Mouse (Mus musculus) gastrocnemius, postnatal 10 days (tissue): Measurements from ENCODE around the gene Src. TPM values are rescaled to one million over a fixed set of nuclear protein-coding genes. Genes with fewer than 3 reads are reported as not detected.
"Not testable (repeated sequence)": the region's sequence is repeated elsewhere in the genome, so short reads cannot be mapped to it uniquely, and the experiment has no call there.

ENCODE experiments used
- DNase-seq: peaks from one replicate; pipeline ENCODE4 v3.0.0; 2021; ENCODE audit warnings: mixed read lengths
- long read RNA-seq, 2 experiments: library from polyadenylated mRNA; stranded (forward); transcript quantifications; one replicate each; pipeline ENCODE4 v2.0.0; 2021
- total RNA-seq, 2 experiments: library from RNA; stranded (reverse); gene quantifications; 2 replicates each; pipeline ENCODE4 v1.2.3; 2021

Gene Src
- 10 to 100 TPM in 1 of 2 experiments, 1 to 10 TPM in 1; 6.8 to 11.2 TPM for total RNA-seq
- long read RNA-seq, experiment 1, partial matches to known transcripts = 1 of 4 reads
- long read RNA-seq, experiment 1, other reads (novel, unspliced or antisense) = 1 of 4 reads
- long read RNA-seq, experiment 2, partial matches to known transcripts = 1 of 5 reads
- long read RNA-seq, experiment 2, other reads (novel, unspliced or antisense) = 3 of 5 reads

- no peak for DNase-seq
Measured at GRCm38 (mm10) chr2:157418206-157418605, at the start of gene Src. Src (plus strand) TSS chr2:157418444.

- no peak for DNase-seq
Measured at GRCm38 (mm10) chr2:157371696-157372095, 46.5 kb upstream of the Src start.

GRCm38 (mm10) chr2:157373681-157374080 is 44.6 kb upstream of the Src start:
- peak; percentile 29 for DNase-seq

- DNase-seq = no peak
Measured at GRCm38 (mm10) chr2:157375051-157375450, 43.2 kb upstream of the Src start.

- DNase-seq = no peak
Measured at GRCm38 (mm10) chr2:157375794-157376757, 42.2 kb upstream of the Src start.

GRCm38 (mm10) chr2:157376995-157377394 is 41.2 kb upstream of the Src start:
- DNase-seq = no peak

- DNase-seq = no peak
Measured at GRCm38 (mm10) chr2:157384836-157385235, 33.4 kb upstream of the Src start.

- not testable (repeated sequence) for DNase-seq
Measured at GRCm38 (mm10) chr2:157388901-157389590, 29.2 kb upstream of the Src start.

- no peak for DNase-seq
Measured at GRCm38 (mm10) chr2:157389591-157389921, 28.7 kb upstream of the Src start.

GRCm38 (mm10) chr2:157392331-157392730 is 25.9 kb upstream of the Src start:
- DNase-seq = no peak

GRCm38 (mm10) chr2:157393549-157393948 is 24.7 kb upstream of the Src start:
- no peak for DNase-seq

GRCm38 (mm10) chr2:157394868-157395267 is 23.4 kb upstream of the Src start:
- DNase-seq = no peak

- no peak for DNase-seq
Measured at GRCm38 (mm10) chr2:157395371-157395770, 22.9 kb upstream of the Src start.

GRCm38 (mm10) chr2:157395960-157396359 is 22.3 kb upstream of the Src start:
- DNase-seq = no peak

GRCm38 (mm10) chr2:157397376-157397775 is 20.9 kb upstream of the Src start:
- no peak for DNase-seq

- DNase-seq = no peak
Measured at GRCm38 (mm10) chr2:157398539-157398938, 19.7 kb upstream of the Src start.

GRCm38 (mm10) chr2:157399797-157400196 is 18.4 kb upstream of the Src start:
- no peak for DNase-seq

- DNase-seq = no peak
Measured at GRCm38 (mm10) chr2:157400491-157400890, 17.8 kb upstream of the Src start.

GRCm38 (mm10) chr2:157401261-157401660 is 17.0 kb upstream of the Src start:
- no peak for DNase-seq

- peak; percentile 59 for DNase-seq
Measured at GRCm38 (mm10) chr2:157407596-157407995, 10.6 kb upstream of the Src start.

- DNase-seq = no peak
Measured at GRCm38 (mm10) chr2:157409793-157410533, 8.3 kb upstream of the Src start.

GRCm38 (mm10) chr2:157411151-157411693 is 7.0 kb upstream of the Src start:
- DNase-seq = no peak
